8 mouse cellular contexts compared by ENCODE assay signal in genomic region chr11:107385306-107385705, GRCm38 (mm10).
DNase-seq lines count a peak whose midpoint lies in the region; ATAC-seq and TF ChIP-seq lines count a peak whose summit lies in the region.

No protein-coding gene starts in this region.

- no peak overlapping the region for H3K9ac ChIP-seq in heart, embryonic 11.5 days (ENCODE audit: low read depth, low read length)
- H3K9ac ChIP-seq in limb, embryonic 11.5 days (ENCODE audit: low read length) = no peak overlapping the region
- H3K9ac ChIP-seq in stomach, postnatal 0 days (ENCODE audit: low read length) = no peak overlapping the region
- H3K9ac ChIP-seq in forebrain, embryonic 14.5 days (ENCODE audit: low read length) = no peak overlapping the region

- 60% methylated on average over 4 of the region's 4 CpGs for WGBS in heart, embryonic 11.5 days (ENCODE audit: insufficient replicate concordance)
- 69% methylated on average over 4 of the region's 4 CpGs for WGBS in limb, embryonic 11.5 days
- WGBS in stomach, postnatal 0 days = 66% methylated on average over 4 of the region's 4 CpGs
- 60% methylated on average over 4 of the region's 4 CpGs for WGBS in forebrain, embryonic 14.5 days

- H3K9me3 ChIP-seq in heart, embryonic 11.5 days (replicated peaks; ENCODE audit: control insufficient read depth, low read length) = no peaks in the 10 kb centered on the region
- no peaks in the 10 kb centered on the region for H3K9me3 ChIP-seq in limb, embryonic 11.5 days (ENCODE audit: control insufficient read depth, low read length)
- no peaks in the 10 kb centered on the region for H3K9me3 ChIP-seq in stomach, postnatal 0 days (ENCODE audit: control insufficient read depth, low read length)
- H3K9me3 ChIP-seq in forebrain, embryonic 14.5 days (replicated peaks; ENCODE audit: control insufficient read depth, low read length) = no peaks in the 10 kb centered on the region

- ATAC-seq in heart, embryonic 11.5 days (replicated peaks; ENCODE audit: insufficient number of reproducible peaks, low FRiP score, low TSS enrichment) = no peak
- no peak for ATAC-seq in limb, embryonic 11.5 days (ENCODE audit: insufficient number of reproducible peaks, low FRiP score, low TSS enrichment, low read depth)
- ATAC-seq in stomach, postnatal 0 days (ENCODE audit: low FRiP score, low TSS enrichment) = no peak
- no peak for ATAC-seq in forebrain, embryonic 14.5 days

- H3K27me3 ChIP-seq in heart, embryonic 11.5 days (ENCODE audit: control insufficient read depth, insufficient read depth, low read length) = no peaks in the 10 kb centered on the region
- no peaks in the 10 kb centered on the region for H3K27me3 ChIP-seq in limb, embryonic 11.5 days (ENCODE audit: control insufficient read depth, insufficient read depth, low read length)
- no peaks in the 10 kb centered on the region for H3K27me3 ChIP-seq in stomach, postnatal 0 days (ENCODE audit: control insufficient read depth, insufficient read depth, low read length)
- H3K27me3 ChIP-seq in forebrain, embryonic 14.5 days (replicated peaks; ENCODE audit: control insufficient read depth, insufficient read depth, low read length) = no peaks in the 10 kb centered on the region

- DNase-seq in heart, postnatal 36 days = peak; percentile 33 to 56
- peak; percentile 77 to 83 for DNase-seq in CD8-positive naive resting alpha-beta T cell, adult 2 months (ENCODE audit: low read depth in 2 of 2, low spot score in 2 of 2)
- DNase-seq in adrenal gland, postnatal 36 days = peak; percentile 23 to 50
- DNase-seq in limb, embryonic 11.5 days (ENCODE audit: low spot score) = peak; percentile 66
- peak; percentile 53 for DNase-seq in stomach, postnatal 0 days (ENCODE audit: low spot score)
- no peak for DNase-seq in forebrain, embryonic 14.5 days (ENCODE audit: low spot score)
- DNase-seq in left cerebral cortex, postnatal 14 days (ENCODE audit: low spot score in 2 of 2) = no peak

- H3K27ac ChIP-seq in heart, embryonic 11.5 days (ENCODE audit: low read depth, low read length) = no peak overlapping the region
- H3K27ac ChIP-seq in limb, embryonic 11.5 days (replicated peaks; ENCODE audit: low read depth, low read length) = no peak overlapping the region
- H3K27ac ChIP-seq in stomach, postnatal 0 days (replicated peaks) = no peak overlapping the region
- no peak overlapping the region for H3K27ac ChIP-seq in forebrain, embryonic 14.5 days (ENCODE audit: low read depth, low read length)

- TF ChIP-seq EP300 in stomach, postnatal 0 days (optimal IDR thresholded peaks at IDR 0.05) = no peak

- H3K36me3 ChIP-seq in heart, embryonic 11.5 days (ENCODE audit: control insufficient read depth, insufficient read depth, low read length) = no peaks in the 10 kb centered on the region
- no peaks in the 10 kb centered on the region for H3K36me3 ChIP-seq in limb, embryonic 11.5 days (ENCODE audit: control insufficient read depth, insufficient read depth, low read length)
- no peaks in the 10 kb centered on the region for H3K36me3 ChIP-seq in stomach, postnatal 0 days (ENCODE audit: control insufficient read depth, insufficient read depth, low read length)
- no peaks in the 10 kb centered on the region for H3K36me3 ChIP-seq in forebrain, embryonic 14.5 days (ENCODE audit: control insufficient read depth, insufficient read depth, low read length)

- TF ChIP-seq CTCF in stomach, postnatal 0 days (IDR thresholded peaks at IDR 0.05; ENCODE audit: low read depth) = peak; percentile 70

- no peak overlapping the region for H3K4me2 ChIP-seq in heart, embryonic 11.5 days
- H3K4me2 ChIP-seq in limb, embryonic 11.5 days (ENCODE audit: low read depth, severe bottlenecking) = no peak overlapping the region
- no peak overlapping the region for H3K4me2 ChIP-seq in stomach, postnatal 0 days (replicated peaks; ENCODE audit: low read depth)
- no peak overlapping the region for H3K4me2 ChIP-seq in forebrain, embryonic 14.5 days (ENCODE audit: low read length)

- intact Hi-C loops in heart, postnatal 36 days (cut with DNase I) = loop anchor here (2.0 to 5.0 kb wide), 2 partner anchors 83 to 173 kb away; no protein-coding TSS in a partner anchor
- intact Hi-C loops in left cerebral cortex, postnatal 14 days (cut with DNase I) = no loop called here

- H3K4me1 ChIP-seq in heart, embryonic 11.5 days (ENCODE audit: control insufficient read depth, insufficient read depth, low read length) = no peaks in the 10 kb centered on the region
- no peaks in the 10 kb centered on the region for H3K4me1 ChIP-seq in limb, embryonic 11.5 days (ENCODE audit: control insufficient read depth, insufficient read depth, low read length)
- no peaks in the 10 kb centered on the region for H3K4me1 ChIP-seq in stomach, postnatal 0 days (replicated peaks; ENCODE audit: control insufficient read depth, insufficient read depth)
- H3K4me1 ChIP-seq in forebrain, embryonic 14.5 days (ENCODE audit: control insufficient read depth, insufficient read depth, low read length) = peaks cover 15% of the 10 kb centered on the region

- no peak overlapping the region for H3K4me3 ChIP-seq in heart, embryonic 11.5 days (ENCODE audit: low read depth, low read length)
- H3K4me3 ChIP-seq in limb, embryonic 11.5 days (ENCODE audit: low read depth, low read length) = no peak overlapping the region
- no peak overlapping the region for H3K4me3 ChIP-seq in stomach, postnatal 0 days (ENCODE audit: low read depth, low read length)
- no peak overlapping the region for H3K4me3 ChIP-seq in forebrain, embryonic 14.5 days (ENCODE audit: low read depth, low read length)

Comparison
In these comparisons a context has a peak if more than half of its experiments do, and no peak if none do; other contexts are left out.
1. DNase-seq: peak in heart, postnatal 36 days (2 of 2), CD8-positive naive resting alpha-beta T cell, adult 2 months (2 of 2), adrenal gland, postnatal 36 days (2 of 2), limb, embryonic 11.5 days (single experiment) and stomach, postnatal 0 days (single experiment); none in forebrain, embryonic 14.5 days (single experiment) and left cerebral cortex, postnatal 14 days (0 of 2).